ENCODE assay signal across 8 mouse cellular contexts in the genomic region with DNA sequence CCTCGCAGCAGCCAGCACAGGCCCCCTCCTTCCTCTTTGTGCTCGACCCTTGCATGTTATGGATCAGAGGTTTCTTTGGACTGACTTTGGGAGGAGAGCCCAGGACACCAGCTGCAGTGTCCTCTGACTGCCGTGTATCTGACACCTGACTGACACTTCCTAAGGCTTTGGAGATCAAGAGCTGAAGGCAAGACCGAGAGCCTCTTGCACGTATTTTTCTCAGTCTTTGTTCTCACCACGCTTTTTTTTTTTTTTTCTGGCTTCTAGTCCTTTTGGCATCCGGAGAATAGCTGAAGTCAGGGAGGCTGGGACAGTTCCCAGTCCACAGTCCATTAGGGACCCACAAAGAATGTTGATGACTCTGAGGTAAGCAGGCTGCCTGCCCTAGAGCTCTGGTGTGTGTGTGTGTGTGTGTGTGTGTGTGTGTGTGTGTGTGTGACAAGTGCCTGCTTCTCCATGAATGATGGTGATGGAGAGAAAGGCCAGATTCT. TPM values are rescaled to one million over a fixed set of nuclear protein-coding genes. Genes with fewer than 3 reads are reported as not detected.
A peak's percentile ranks its signal among the peaks of the same experiment; 100 is the strongest.
DNase-seq lines count a peak whose midpoint lies in the region; ATAC-seq and TF ChIP-seq lines count a peak whose summit lies in the region.

No protein-coding gene starts in this region.

- H3K27ac ChIP-seq in layer of hippocampus, adult 2 months: no peak overlapping the region
- 0 out of 2 replicates have a peak overlapping the region, but pooled peaks have one; percentile 30 for H3K27ac ChIP-seq in hindbrain, embryonic 13.5 days
- no peak overlapping the region for H3K27ac ChIP-seq in midbrain, embryonic 15.5 days

- WGBS in hindbrain, embryonic 13.5 days: 29% methylated on average over 7 of the region's 7 CpGs
- WGBS in midbrain, embryonic 15.5 days: 13% methylated on average over 7 of the region's 7 CpGs

- H3K4me3 ChIP-seq in layer of hippocampus, adult 2 months: no peak overlapping the region
- H3K4me3 ChIP-seq in hindbrain, embryonic 13.5 days: no peak overlapping the region
- H3K4me3 ChIP-seq in midbrain, embryonic 15.5 days: no peak overlapping the region

- no peaks in the 10 kb centered on the region for H3K27me3 ChIP-seq in hindbrain, embryonic 13.5 days
- H3K27me3 ChIP-seq in midbrain, embryonic 15.5 days (replicated peaks): no peaks in the 10 kb centered on the region

- H3K4me1 ChIP-seq in hindbrain, embryonic 13.5 days (replicated peaks): peaks cover 23% of the 10 kb centered on the region
- H3K4me1 ChIP-seq in midbrain, embryonic 15.5 days: peaks cover 28% of the 10 kb centered on the region

- no peak overlapping the region for H3K4me2 ChIP-seq in hindbrain, embryonic 13.5 days
- no peak overlapping the region for H3K4me2 ChIP-seq in midbrain, embryonic 15.5 days

- H3K36me3 ChIP-seq in hindbrain, embryonic 13.5 days: no peaks in the 10 kb centered on the region
- no peaks in the 10 kb centered on the region for H3K36me3 ChIP-seq in midbrain, embryonic 15.5 days (replicated peaks)

- H3K9ac ChIP-seq in hindbrain, embryonic 13.5 days: no peak overlapping the region
- no peak overlapping the region for H3K9ac ChIP-seq in midbrain, embryonic 15.5 days

- peak; percentile 19 to 23 for DNase-seq in layer of hippocampus, postnatal 10 days (ENCODE audit: low spot score in 2 of 2)
- DNase-seq in layer of hippocampus, adult 2 months (ENCODE audit: low spot score in 2 of 2): no peak
- peak; percentile 77 for DNase-seq in fibroblast of lung, adult 2 months (ENCODE audit: low read depth)
- DNase-seq in frontal cortex, postnatal 25 days (ENCODE audit: low spot score in 2 of 2): no peak
- DNase-seq in right cerebral cortex, adult 2 months (ENCODE audit: low spot score in 2 of 2): no peak
- DNase-seq in urinary bladder, adult 18-20 months (ENCODE audit: low spot score in 2 of 2): no peak

- H3K9me3 ChIP-seq in hindbrain, embryonic 13.5 days: no peaks in the 10 kb centered on the region
- no peaks in the 10 kb centered on the region for H3K9me3 ChIP-seq in midbrain, embryonic 15.5 days

- no peak for TF ChIP-seq CTCF in layer of hippocampus, adult 2 months (conservative IDR thresholded peaks at IDR 0.05)

- ATAC-seq in hindbrain, embryonic 13.5 days (ENCODE audit: low FRiP score): peak; percentile 33; the same call in 1 of the 2 replicates
- peak; percentile 18; the same call in 1 of the 2 replicates for ATAC-seq in midbrain, embryonic 15.5 days (replicated peaks)

RNA-seq across cellular contexts. Expression of gene D6Ertd527e, which starts 2.1 kb away (rescaled TPM):
- total RNA-seq in layer of hippocampus, postnatal 10 days (2021): not detected
- total RNA-seq in layer of hippocampus, adult 2 months (2021): not detected
- 0.10 and 0.42 TPM in 2 replicates for polyA plus RNA-seq in hindbrain, embryonic 13.5 days (2015; fragmentation: Nextera tagmentation; extraction: Ambion mirVana)
- 0.15 TPM in 1 of 2 replicates, not detected in the other for polyA plus RNA-seq in midbrain, embryonic 15.5 days (2015; fragmentation: Nextera tagmentation; extraction: Ambion mirVana)

RNA-seq across cellular contexts. Expression of gene Gfpt1, which starts 59.8 kb away (rescaled TPM):
- 10 to 100 TPM; 64.1 to 66.4 TPM for total RNA-seq in layer of hippocampus, postnatal 10 days (2021)
- 10 to 100 TPM; 48.5 to 49.7 TPM for total RNA-seq in layer of hippocampus, adult 2 months (2021)
- polyA plus RNA-seq in hindbrain, embryonic 13.5 days (2015; fragmentation: Nextera tagmentation; extraction: Ambion mirVana): 19.0 and 22.5 TPM in 2 replicates
- polyA plus RNA-seq in midbrain, embryonic 15.5 days (2015; fragmentation: Nextera tagmentation; extraction: Ambion mirVana): 25.0 and 27.7 TPM in 2 replicates

Comparison
In these comparisons a context has a peak if more than half of its experiments do, and no peak if none do; other contexts are left out.
1. DNase-seq: peak in layer of hippocampus, postnatal 10 days (2 of 2) and fibroblast of lung, adult 2 months (single experiment); none in layer of hippocampus, adult 2 months (0 of 2), frontal cortex, postnatal 25 days (0 of 2), right cerebral cortex, adult 2 months (0 of 2) and urinary bladder, adult 18-20 months (0 of 2).